Mouse (Mus musculus): ENCODE data around the gene Vsx2.
A peak's percentile ranks its signal among the peaks of the same experiment; 100 is the strongest.

Gene Vsx2

DNA sequence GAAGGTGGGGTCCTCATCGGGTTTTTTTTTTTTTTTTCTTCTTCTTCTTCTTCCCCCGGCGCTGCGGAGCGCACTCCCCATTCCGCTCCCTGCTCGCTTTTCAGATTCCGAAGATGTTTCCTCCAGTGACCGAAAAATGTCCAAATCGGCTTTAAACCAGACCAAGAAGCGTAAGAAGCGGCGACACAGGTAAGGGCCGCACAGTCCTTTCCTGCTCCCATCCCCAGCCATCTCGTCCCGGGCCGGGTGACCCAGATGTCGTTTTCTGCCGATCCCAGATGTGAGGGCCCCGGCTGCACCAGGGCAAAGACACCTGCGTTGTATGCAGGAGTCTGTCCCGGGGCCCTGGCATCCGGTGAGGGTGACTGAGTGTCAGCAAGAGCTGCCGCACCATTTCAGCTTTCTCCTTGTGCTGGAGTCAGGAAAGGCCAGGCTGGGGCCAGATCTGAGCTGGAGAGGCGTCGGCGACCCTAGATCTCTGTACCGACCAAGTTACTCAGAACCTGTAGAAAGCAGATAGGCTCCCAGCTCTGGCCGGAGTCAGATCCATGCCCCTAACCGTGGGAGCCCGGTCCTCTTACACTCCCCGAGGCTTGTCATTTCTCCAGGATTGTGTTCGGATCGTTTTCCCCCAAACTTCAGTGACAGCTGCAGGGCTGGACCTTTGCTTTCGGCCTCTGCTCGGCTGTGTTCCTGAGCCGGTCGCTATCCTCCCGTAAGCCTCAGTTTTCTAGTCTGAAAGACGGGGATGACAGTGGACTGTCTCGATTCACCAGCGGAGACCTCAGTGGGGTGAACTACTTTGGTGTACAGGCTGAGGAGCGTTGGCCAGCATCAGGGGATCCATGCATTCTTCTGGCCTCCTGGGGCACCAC lies 2.1 kb downstream of the Vsx2 start:
- no peak for DNase-seq (ENCODE audit: low spot score)

DNA sequence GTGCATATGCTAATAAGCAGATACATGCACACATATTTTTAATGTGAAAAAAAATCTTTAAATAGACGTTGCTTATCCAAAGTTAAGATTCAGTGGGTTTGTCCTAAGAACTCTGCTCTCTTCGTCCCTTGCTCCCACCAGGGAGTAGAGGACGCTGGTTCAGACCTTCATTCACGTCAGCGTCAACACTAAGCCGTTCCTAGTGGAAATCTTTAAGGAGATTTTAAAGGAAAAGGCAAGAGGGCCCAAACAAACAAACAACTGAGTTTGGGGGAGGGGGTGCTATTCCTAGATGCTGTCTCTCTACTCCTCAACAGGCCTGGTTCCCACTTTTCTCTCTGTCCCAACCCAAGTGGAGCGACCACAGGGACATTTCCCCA lies 2.8 kb downstream of the Vsx2 start:
- DNase-seq (ENCODE audit: low spot score): no peak

DNA sequence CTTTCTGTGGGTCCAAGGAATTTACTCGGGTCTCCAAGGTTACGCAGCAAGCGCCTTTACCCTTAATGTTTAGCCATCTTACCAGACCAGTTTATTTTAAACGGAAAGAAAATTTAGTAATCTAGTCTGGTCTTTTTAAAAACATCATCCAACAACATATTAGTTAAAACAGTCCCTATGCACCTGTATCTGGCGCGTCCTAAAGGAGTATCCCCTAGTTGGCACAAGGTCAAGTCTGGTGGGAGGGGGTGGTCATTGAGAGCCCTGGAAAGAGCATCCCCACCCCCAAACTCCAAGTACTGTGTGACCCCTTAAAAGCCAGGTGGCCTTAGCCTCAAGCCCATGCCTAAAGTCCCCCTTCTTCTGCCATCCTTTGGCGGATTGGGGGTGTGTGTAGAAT lies 3.5 kb downstream of the Vsx2 start:
- no peak for DNase-seq (ENCODE audit: low spot score)

GRCm38 (mm10) chr12:84577768-84578439 lies 8.3 kb downstream of the Vsx2 start:
- peak; percentile 11 for DNase-seq (ENCODE audit: low spot score)

- no peak for DNase-seq (ENCODE audit: low spot score)
Observed at GRCm38 (mm10) chr12:84578440-84578770, 8.8 kb downstream of the Vsx2 start.

GRCm38 (mm10) chr12:84581285-84581684 lies 11.7 kb downstream of the Vsx2 start:
- peak; percentile 13 for DNase-seq (ENCODE audit: low spot score)

- peak; percentile 88 for DNase-seq (ENCODE audit: low spot score)
Observed at GRCm38 (mm10) chr12:84589825-84590761, 20.5 kb downstream of the Vsx2 start.

- DNase-seq (ENCODE audit: low spot score): no peak
Observed at GRCm38 (mm10) chr12:84598324-84598723, 28.8 kb downstream of the Vsx2 start.

- DNase-seq (ENCODE audit: low spot score): no peak
Observed at GRCm38 (mm10) chr12:84604001-84604400, 34.4 kb downstream of the Vsx2 start.

DNA sequence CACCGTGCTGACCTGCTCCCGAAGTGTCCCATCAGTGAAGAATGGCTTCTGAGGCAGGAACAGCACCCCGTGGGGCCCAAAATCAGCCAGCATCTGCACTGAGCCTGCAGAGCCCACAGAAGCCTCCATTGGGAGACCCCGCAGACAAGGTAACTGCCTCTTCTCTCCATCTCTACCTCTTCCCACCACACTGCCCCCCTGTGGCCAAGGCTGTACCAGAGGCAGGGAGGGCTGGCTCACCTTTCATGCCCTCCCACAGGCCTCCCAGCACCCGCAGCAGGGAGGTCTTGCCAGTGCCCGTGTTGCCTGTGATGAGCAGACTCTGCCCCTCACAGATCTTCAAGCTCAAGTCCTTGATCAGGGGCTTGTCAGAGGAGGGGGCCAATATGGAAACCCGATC lies 36.3 kb downstream of the Vsx2 start:
- DNase-seq (ENCODE audit: low spot score): no peak

DNA sequence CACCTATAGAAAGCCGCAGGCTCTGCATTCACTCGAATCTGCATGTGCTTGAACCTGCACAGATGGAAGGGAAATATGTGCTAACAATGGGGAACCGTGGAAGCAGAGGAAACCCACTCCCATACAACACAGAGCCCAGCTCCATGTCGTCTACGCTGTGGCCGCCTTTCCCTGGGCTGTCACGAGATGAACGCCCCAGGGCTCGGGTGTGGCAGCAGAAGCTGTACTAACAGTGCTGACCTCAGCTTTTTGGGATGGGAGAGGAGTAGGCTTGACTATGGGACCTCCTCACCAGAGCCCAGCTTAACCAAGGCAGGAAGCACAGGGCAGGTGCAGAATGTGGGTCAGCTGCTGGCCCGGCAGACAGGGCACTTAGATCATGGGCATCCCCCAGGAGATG lies 42.2 kb downstream of the Vsx2 start:
- no peak for DNase-seq (ENCODE audit: low spot score)

DNA sequence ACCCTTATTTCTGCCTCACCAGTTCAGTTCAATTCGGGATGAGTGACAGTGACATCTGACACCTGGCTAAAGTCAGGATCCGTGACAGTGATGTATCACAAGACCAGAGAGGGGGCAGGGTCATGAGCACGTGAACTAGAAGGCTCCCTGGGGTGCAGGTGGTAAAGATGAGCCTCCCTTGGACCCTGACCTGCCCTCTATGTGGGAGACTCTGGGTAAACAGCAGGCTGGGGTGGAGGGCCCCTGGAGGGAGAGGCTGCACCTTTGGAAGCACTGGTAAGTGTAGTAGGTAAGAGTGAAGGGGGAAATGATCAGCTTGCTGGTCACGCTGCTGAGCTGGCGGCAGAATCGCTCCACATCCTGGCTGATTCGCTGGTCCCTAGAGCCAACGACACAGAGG lies 43.0 kb downstream of the Vsx2 start:
- no peak for DNase-seq (ENCODE audit: low spot score)

DNA sequence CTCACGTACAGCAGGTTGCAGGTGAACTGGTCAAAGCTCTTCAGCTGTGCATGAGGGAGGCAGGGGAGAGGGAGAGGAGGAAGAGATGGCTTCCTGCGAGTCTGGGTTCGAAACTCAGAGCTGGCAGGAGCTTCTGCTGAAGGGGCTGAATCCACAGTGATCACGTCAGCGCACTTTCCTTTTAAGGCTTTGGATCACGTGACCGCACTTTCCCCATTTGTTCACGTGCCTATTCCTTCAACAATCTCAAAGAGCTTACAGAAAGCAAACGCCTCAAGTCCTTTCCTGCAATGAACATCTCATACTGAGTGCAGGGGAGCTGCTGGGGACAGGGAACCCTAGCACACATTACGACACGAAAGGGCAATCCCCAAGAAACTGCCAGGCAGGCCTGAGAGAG lies 44.4 kb downstream of the Vsx2 start:
- DNase-seq (ENCODE audit: low spot score): peak; percentile 31

- peak; percentile 82 for DNase-seq (ENCODE audit: low spot score)
Observed at GRCm38 (mm10) chr12:84614524-84614923, 45.0 kb downstream of the Vsx2 start.

DNA sequence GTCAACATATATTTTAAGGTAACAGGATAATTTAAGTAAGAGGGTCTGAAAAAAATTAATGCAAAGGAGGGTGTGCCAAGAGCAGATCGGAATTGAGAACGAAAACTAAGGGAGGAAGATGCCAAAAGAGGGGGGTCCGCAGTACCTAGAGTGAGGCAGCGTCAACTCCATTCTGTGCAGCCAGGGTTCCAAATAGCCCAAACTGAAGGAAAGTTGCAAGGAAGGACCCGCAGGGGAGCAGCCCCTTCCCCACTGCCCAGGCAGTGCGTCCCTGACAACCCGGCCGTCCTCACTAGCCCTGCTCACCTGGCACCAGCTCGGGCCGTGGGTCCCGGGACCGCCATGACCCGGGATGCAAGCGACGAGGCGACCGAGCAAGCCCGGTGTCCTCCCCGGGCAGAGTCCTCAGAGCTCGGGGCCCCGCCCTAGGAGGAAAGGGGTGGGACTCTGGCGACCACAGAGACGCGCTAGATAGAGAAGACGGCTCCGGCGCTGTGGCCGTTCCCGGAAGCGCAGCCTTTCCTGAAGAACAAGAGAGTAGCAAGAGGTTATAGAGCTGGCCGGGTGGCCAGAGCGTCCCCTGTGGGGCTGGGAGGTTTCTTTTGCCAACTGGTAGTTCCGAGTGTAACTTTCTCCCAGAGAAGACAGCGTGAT lies 47.5 kb downstream of the Vsx2 start, which contains the start of gene Abcd4:
Gene Abcd4 (minus strand): TSS at position 437 of the 654 bp plus-strand sequence.
- DNase-seq (ENCODE audit: low spot score): peak; percentile 95

DNA sequence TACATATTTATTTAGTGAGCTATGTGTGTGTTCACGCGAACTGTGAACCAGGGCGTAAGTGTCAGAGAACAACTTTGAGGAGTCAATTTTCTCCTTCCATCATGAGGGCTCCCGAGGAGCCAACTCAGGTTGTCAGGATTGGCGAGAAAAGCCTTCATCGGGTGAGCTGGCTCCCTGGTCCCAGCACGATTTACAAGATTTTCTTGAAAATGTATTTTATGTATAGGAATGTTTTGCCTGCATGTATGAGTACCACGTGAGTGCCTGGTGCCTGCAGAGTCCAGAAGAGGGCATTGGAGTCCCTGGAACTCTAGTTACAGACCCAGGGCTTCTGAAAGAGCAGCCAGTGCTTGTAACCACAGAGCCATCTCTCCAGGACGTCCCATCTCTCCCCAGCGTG lies 48.1 kb downstream of the Vsx2 start:
- peak; percentile 52 for DNase-seq (ENCODE audit: low spot score)

DNA sequence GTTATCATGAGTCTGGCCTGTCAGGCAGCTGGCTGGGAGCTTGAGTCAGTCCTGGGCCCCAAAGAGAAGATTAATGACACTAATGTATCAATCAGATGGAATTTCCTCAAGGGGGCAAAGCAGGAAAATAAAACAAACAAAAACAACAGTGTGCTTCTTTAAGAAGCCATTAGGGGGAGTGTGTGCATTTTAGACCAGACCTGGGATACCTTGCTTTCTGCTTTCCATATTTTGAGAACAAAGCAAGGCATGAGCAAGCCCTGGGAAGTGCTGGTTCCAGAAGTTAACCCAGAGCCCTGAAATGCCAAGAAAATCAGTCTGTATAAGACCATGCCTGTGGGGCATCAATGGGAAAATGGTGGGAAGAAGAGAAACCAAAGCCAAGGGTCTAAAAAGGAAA lies 51.4 kb downstream of the Vsx2 start:
- peak; percentile 11 for DNase-seq (ENCODE audit: low spot score)

DNA sequence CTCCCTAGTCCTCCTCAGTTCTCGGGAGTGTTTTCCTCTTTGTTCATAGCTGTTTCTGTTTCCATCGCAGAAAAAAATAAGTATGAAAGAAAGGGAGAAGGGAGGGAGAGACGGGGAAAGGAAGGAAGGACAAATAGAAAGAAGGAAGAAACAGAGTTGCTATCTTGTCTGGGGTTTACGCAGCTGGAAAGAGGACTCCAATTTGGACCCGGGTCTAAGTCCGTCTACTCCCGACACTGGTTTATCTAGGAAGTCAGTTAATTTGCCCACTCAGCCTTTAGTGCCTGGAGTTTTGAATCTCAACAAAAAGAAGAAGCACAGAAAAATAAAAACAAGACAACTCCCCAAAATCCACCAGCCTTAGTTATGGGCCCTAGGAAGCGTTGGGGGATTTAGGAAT lies 55.0 kb downstream of the Vsx2 start:
- no peak for DNase-seq (ENCODE audit: low spot score)

DNA sequence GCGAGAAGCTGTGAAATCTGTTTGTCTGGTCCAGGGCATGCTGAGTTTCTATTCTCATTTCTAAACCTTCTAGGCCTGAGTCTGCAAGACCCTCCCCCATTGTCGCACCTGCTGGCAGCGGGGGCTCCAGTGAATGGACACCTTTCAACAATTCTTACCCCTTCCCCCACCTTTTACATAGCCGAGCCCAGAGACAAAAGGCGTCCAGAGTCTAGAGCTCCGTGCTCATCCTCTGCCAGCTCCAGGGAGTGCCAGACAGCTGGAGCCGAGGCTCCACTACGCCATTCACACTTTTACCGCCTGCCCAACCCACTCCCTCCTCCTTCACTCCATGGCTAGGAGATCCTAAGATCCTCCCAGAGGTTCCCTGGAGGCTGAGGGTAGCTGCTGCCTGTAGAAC lies 55.6 kb downstream of the Vsx2 start:
- DNase-seq (ENCODE audit: low spot score): no peak

DNA sequence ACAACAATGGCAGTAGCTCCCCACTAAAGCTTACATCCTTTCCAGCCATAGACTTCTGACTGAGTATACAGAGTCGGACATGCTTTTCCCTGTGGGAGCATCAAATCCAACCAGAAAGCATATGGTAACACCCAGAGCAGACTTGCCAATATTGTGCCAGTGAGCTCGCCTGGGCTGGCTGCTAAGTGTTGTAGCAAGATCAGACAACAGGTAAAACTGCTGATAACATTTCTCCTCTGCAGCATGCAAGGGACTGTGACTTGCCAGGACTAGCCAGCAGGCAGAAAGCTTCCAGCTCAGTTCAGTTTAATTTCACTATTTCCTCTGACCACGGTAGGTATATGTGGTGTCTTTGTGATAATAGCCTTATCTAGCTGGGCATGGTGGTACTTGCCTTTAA lies 62.3 kb downstream of the Vsx2 start:
- no peak for DNase-seq (ENCODE audit: low spot score)

- no peak for DNase-seq (ENCODE audit: low spot score)
Observed at GRCm38 (mm10) chr12:84640253-84640652, 70.7 kb downstream of the Vsx2 start.

DNA sequence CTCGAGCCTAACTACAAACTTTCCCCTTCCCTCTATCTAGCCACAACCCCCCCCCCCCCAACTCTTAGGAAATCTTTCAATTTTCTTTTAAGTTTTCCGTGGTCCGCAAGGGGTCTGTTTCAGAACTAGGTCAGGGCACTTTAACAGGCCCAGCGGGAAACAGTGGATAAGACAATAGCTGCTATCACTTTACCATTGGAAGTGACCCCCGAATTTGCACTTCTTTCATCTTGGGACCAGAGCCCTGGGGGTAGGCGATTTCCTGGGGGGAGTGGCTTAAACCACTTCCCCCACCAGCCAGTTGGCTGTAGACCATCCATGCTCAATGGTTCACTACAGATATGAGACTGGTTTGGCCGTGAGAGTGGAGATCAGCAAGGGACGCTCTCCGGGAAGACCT lies 71.1 kb downstream of the Vsx2 start, which contains the start of gene Vrtn:
Gene Vrtn (plus strand): TSS at position 366 of the 400 bp plus-strand sequence.
- DNase-seq (ENCODE audit: low spot score): no peak

Data from adipocyte (in vitro differentiated cells).